Mouse (Mus musculus) gastrocnemius, adult 8-10 months (tissue): ENCODE measurements around the gene Hras. TPM values are rescaled to one million over a fixed set of nuclear protein-coding genes. Genes with fewer than 3 reads are reported as not detected.
A peak's percentile ranks its signal among the peaks of the same experiment; 100 is the strongest.

Experiments used
- microRNA-seq: library from miRNA; unstranded; fragments of <30 nt; microRNA quantifications from one replicate; pipeline ENCODE4 v1.2.0, GENCODE M21; 2022
- total RNA-seq, 4 experiments: library from RNA; stranded (reverse); gene quantifications; 2 replicates each; pipeline ENCODE4 v1.2.4; 2022

The Hras gene
- total RNA-seq, 4 experiments from 2014 or later = 112 to 158 (median 132) TPM

Small RNA genes lying within 50 kb of the gene (microRNA-seq; reads per million reads assigned to microRNA genes)
- 67.3 reads per million, percentile 44 among the genes with 10 or more reads in this experiment for gene Mir210

Other genes starting within 250 kb of the Hras start
- gene Ifitm5, start 243.7 kb downstream of the Hras start, total RNA-seq = under 1 TPM in 2 of 4 experiments, not detected in 2; 0.34 to 0.53 TPM
- not detected for gene Gm45717, start 238.1 kb downstream of the Hras start, total RNA-seq
- 10 to 100 TPM; 25.1 to 51.9 (median 30.1) TPM for gene Ifitm2, start 238.0 kb downstream of the Hras start, total RNA-seq
- gene Ifitm1, start 226.8 kb downstream of the Hras start, total RNA-seq = under 1 TPM; 0.34 to 0.99 (median 0.77) TPM
- 10 to 100 TPM; 20.8 to 38.8 (median 27.1) TPM for gene Ifitm3, start 183.2 kb downstream of the Hras start, total RNA-seq
- not detected for gene Ifitm6, start 176.1 kb downstream of the Hras start, total RNA-seq
- not detected for gene Gm17387, start 164.9 kb downstream of the Hras start, total RNA-seq
- under 1 TPM in 2 of 4 experiments, not detected in 2; 0.20 to 0.59 TPM for gene B4galnt4, start 132.9 kb downstream of the Hras start, total RNA-seq
- gene Pkp3, start 115.8 kb downstream of the Hras start, total RNA-seq = not detected
- 1 to 10 TPM; 1.4 to 1.6 (median 1.5) TPM for gene Sigirr, start 93.4 kb downstream of the Hras start, total RNA-seq
- not detected for gene Ano9, start 76.2 kb downstream of the Hras start, total RNA-seq
- 10 to 100 TPM; 18.6 to 26.4 (median 22.0) TPM for gene Ptdss2, start 71.6 kb downstream of the Hras start, total RNA-seq
- 10 to 100 TPM; 51.3 to 63.6 (median 53.6) TPM for gene Rnh1, start 21.1 kb downstream of the Hras start, total RNA-seq
- 1 to 10 TPM; 1.4 to 2.5 (median 2.0) TPM for gene Lrrc56, start 152 bp upstream of the Hras start, total RNA-seq
- gene Lmntd2, start 20.1 kb upstream of the Hras start, total RNA-seq = not detected
- under 1 TPM in 2 of 4 experiments, not detected in 2; 0.38 to 0.56 TPM for gene Rassf7, start 21.9 kb upstream of the Hras start, total RNA-seq
- 10 to 100 TPM; 16.8 to 25.3 (median 19.4) TPM for gene Phrf1, start 34.8 kb upstream of the Hras start, total RNA-seq
- under 1 TPM; 0.27 to 0.80 (median 0.50) TPM for gene Irf7, start 72.5 kb upstream of the Hras start, total RNA-seq
- not detected for gene Cdhr5, start 82.8 kb upstream of the Hras start, total RNA-seq
- not detected for gene Sct, start 85.1 kb upstream of the Hras start, total RNA-seq
- not detected for gene Drd4, start 98.0 kb upstream of the Hras start, total RNA-seq
- 10 to 100 TPM; 10.6 to 15.1 (median 12.7) TPM for gene Deaf1, start 133.7 kb upstream of the Hras start, total RNA-seq
- 10 to 100 TPM in 3 of 4 experiments, 1 to 10 TPM in 1; 9.1 to 11.5 (median 11.3) TPM for gene Tmem80, start 133.7 kb upstream of the Hras start, total RNA-seq
- 1 to 10 TPM; 1.3 to 3.4 (median 2.2) TPM for gene Eps8l2, start 144.9 kb upstream of the Hras start, total RNA-seq
- 10 to 100 TPM; 81.4 to 87.7 (median 84.4) TPM for gene Taldo1, start 198.2 kb upstream of the Hras start, total RNA-seq
- 1 to 10 TPM; 6.5 to 9.8 (median 7.8) TPM for gene Gatd1, start 220.1 kb upstream of the Hras start, total RNA-seq
- under 1 TPM in 2 of 4 experiments, not detected in 2; 0.16 to 0.48 TPM for gene Cend1, start 235.5 kb upstream of the Hras start, total RNA-seq
- gene Slc25a22, start 243.9 kb upstream of the Hras start, total RNA-seq = 10 to 100 TPM; 14.5 to 19.5 (median 14.7) TPM